Mouse (Mus musculus) layer of hippocampus, adult 9-11 months (tissue): ENCODE measurements around the gene Napa.

Source experiments
- DNase-seq: peaks from one replicate; pipeline ENCODE4 v3.0.0; 2022

Napa gene

DNA sequence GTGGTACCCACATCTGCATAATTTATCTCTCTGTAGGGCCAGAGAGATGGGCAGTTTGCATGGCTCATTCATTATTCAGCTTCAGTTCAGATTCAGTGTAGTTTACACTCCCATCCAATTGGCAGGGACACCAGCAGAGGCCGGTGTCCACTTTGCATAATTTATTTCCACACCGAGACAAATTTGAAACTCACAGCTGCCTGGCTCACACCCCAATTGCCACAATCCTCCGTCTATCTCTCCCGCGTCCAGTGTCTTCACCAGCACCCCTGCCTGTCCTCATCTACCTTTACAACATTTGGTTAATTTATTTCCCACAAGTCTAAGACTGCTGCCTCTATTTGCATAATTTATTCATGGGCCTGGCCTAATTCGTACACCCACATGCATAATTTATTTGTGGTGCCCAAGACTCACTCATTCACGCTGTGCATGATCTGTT lies 36.7 kb downstream of the Napa start:
- no peak for DNase-seq

DNA sequence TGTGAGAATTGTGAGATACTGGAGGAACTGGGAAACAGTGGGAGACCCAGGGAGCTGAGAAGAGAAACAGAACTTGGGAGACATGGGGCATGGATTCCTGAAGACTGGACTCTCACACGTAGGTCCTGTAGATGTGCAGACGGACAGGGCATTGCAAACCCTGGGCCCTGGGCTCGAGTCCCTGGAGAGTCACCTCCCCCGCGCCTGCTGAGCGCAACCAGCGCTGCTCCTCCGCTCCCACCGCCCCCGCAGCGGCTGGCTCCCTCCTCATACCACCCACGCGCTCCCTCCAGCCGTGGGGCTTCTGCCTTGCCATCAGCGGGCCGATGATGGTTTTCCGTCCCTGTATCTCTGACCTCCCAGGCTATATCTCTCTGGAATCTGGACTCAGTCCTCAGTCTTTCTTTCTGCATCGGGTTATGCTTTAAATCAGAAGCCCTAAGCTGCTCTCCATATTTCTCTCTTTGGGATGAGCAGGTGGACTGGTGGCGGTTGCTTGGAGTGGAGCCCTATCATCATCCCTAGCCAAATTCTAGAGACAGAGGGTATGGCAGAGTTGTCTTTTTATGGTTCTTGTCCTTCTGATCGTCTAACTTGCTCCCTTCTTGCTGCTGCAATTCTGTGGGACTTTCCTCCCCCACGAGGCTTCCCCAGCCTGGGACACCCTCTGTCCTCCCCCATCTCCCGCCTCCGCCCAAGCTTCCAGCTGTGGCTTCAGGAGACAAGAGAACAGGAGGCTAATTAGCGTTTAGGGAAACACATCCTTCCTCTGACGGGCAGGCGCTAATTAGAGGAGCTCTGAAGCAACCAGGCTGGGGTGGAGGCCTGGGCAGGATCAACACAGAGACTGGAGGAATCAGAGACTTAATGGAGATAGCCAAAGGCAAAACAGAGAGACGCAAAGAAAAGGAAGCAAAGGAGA lies 48.5 kb downstream of the Napa start:
- peak; percentile 78 for DNase-seq

DNA sequence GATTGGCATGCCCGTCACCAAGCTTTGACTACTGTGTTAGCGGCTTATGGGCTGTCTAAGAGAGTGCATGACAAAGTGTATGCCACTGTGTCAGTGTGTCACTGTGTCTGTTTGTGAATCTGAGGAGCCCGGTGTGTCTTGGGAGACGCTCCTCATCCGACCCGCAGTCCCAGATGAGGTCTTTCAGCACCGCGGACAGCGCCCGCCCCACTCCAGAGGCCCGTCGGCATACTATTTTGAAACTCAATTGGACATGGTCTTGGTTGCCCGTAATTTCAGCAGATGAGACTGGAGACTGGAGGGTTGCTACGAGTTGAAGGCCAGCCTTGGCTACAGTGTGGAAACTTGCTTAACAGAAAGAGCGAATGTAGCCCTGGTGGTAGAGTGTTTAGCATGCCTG lies 49.4 kb downstream of the Napa start:
- DNase-seq, result no peak

DNA sequence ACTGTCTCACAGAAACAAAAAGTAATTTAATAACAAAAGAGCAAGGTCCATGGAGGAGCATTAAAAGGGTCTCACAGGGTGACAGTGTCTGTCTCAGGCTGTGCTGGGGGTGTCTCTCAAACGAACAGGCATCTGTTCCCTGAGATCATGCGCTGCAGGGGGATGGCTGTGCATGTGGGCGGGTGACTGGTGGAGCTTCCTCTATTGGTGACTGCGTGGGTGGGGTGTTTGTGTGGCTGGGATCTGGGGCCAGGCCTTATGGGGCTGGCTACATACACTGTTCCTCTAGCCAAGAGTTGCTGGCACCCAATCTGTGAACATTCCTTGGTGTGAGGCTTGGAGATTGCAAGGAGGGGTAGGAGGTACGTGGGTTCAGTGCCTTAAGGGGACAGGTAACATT lies 51.0 kb downstream of the Napa start:
- DNase-seq, result peak; percentile 96

DNA sequence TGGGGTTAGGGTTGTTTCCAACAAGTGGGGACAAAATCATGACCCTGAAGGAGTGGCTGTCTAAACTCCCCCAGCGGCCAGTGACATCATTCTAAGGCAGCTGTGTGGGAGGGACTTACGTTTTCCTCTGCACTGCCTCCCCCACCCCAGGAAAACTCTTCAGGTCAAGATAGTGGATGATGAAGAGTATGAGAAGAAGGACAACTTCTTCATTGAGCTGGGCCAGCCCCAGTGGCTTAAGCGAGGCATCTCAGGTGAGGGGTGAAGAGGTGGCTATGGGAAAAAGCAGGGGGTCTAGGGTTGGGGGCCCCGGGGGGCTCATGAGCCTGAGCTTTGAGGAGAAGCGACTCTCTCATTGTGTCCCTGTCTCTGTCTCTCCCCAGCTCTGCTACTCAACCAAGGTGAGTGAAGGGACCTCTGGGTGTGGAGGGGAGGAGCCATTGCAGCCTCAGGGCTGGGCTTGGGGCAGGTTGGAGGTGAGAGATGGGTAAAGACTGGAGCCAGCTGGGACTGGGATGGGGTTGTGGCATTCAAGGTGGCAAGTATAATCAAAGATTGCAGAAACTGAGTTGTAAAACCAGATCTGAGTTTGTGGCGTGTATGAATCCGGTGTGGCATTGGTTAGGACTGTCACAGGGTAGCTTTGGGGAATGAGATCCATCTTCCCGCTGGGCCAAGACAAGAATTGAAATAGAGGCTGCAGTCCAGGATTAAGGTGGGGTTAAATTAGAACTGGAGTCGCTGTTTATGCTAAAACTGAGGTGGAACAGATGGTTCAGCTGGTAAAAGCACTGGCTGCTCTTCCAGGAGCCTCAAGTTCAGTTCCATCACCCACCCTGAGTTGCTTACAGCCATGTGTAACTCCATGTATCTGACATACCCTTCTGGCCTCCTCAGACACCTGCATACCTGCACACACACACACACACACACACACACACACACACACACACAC lies 52.2 kb downstream of the Napa start:
- no peak for DNase-seq

GRCm38 (mm10) chr7:16153522-16153921 lies 55.3 kb downstream of the Napa start:
- peak; percentile 64 for DNase-seq

GRCm38 (mm10) chr7:16155132-16155872 lies 57.0 kb downstream of the Napa start:
- peak; percentile 57 for DNase-seq

DNA sequence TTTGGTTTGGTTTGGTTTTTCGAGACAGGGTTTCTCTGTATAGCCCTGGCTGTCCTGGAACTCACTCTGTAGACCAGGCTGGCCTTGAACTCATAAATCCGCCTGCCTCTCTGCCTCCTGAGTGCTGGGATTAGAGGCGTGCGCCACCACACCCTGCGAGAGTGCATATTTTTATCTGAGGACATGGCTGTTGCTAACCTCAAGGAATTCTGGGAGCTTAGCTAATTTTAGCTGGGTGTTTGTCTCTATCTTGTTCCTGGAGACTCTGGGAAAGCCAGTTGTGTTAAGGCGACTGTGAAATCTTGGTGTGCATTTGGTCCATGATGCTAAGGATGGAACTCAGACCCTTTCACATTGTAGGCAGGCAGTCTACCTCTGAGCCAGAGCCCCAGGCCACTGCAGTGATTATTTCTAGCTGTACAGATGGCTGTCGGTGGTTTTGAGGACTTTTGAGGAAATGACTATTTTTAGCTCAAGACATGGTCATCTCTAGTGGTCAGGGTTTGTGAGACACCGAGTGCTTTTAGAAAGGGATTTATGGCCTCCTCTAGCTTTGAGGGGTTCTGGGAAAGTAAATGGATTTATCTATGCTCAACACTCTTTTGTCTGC lies 58.0 kb downstream of the Napa start:
- DNase-seq, result no peak

- no peak for DNase-seq
Observed at GRCm38 (mm10) chr7:16158735-16159134, 60.5 kb downstream of the Napa start.

GRCm38 (mm10) chr7:16160702-16161101 lies 62.4 kb downstream of the Napa start:
- DNase-seq, result peak; percentile 69

DNA sequence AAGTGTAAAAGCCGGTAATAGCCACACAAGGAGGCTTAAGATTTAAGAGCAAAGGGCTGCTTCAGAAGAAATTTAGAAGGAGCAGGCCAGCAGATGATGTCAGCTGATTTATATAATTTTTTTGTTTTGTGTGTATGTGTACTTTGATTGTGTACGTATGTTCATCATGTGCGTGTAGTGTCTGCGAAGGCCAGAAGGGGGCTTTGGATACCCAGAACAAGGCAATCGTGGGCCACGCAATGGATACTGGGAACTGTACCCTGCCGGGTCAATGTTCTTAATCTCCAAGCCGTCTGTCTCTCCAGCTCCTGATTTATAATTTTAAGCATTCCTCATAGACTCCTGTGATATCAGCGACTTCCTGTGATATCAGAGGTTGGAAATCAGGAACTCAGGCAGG lies 63.0 kb downstream of the Napa start:
- DNase-seq, result no peak

DNA sequence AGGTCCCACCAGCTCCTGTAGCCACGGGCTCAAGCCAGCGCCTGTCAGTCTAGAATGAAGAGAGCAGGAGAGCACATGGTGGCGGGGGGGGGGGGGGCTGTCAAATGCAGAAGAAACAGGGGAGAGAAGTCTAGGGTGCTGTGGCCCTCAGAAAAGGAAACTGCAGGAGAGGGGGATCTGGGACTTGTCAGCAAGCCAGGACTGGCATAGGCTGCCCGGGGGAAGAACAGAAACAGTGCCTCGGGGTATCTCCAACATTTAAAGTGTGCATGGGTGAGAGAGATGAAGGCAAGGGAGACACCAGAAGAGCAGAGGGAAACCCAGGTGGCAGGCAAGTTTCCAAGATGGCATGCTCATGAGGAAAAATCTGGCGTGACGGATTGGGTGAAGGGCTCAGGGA lies 63.8 kb downstream of the Napa start:
- no peak for DNase-seq
